Mouse (Mus musculus): ENCODE data around the gene Runx2. TPM values are rescaled to one million over a fixed set of nuclear protein-coding genes. Genes with fewer than 3 reads are reported as not detected.

Gene Runx2
- polyA plus RNA-seq, 1 experiment from 2014 or later, result 14.0 TPM

DNA sequence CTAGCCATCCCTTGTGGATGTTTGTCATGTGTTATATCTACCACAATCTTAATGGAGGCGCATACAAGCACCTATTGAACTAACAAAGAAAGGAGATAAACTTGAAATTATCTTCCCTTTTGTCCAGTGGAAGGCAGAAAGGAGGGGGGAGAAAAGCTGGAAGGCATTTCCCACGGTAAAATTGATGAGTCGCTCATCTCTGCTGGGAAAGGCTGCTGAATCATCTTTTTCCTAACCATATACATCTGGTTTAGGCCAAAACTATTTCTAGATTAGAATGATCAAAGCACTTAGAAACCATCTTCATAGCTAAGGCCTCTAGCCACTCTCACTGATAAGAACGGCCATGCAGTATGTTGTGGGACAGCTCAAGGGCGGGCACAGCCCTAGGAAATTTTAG lies 147.3 kb downstream of the Runx2 start:
- POLR2A ChIA-PET, result no interaction called here
- no peak for DNase-seq (ENCODE audit: low read depth, low spot score)
- in situ Hi-C loops (cut with MboI; ENCODE audit: low pct_unique_long_range_greater_than_20kb), result no loop called here
- no peak for TF ChIP-seq CTCF (IDR thresholded peaks at IDR 0.05)
- CTCF ChIA-PET, result interaction anchor here (0.7 kb wide), 1 partner anchor 12 kb away, joined by 4 read pairs; no protein-coding TSS in a partner anchor
- ATAC-seq, result no peak
- no peaks in the 10 kb centered on the region for H3K27me3 ChIP-seq

GRCm38 (mm10) chr17:44663872-44664271 lies 150.7 kb downstream of the Runx2 start:
- no peak for TF ChIP-seq CTCF (IDR thresholded peaks at IDR 0.05)
- ChIA-PET POLR2A (no interaction called here), CTCF (interaction anchor here (0.9 kb wide), 2 partner anchors 11 to 28 kb away, joined by 3 read pairs; no protein-coding TSS in a partner anchor)
- no peak for DNase-seq (ENCODE audit: low read depth, low spot score)
- ATAC-seq, result no peak
- in situ Hi-C loops (cut with MboI; ENCODE audit: low pct_unique_long_range_greater_than_20kb), result no loop called here
- no peaks in the 10 kb centered on the region for H3K27me3 ChIP-seq

DNA sequence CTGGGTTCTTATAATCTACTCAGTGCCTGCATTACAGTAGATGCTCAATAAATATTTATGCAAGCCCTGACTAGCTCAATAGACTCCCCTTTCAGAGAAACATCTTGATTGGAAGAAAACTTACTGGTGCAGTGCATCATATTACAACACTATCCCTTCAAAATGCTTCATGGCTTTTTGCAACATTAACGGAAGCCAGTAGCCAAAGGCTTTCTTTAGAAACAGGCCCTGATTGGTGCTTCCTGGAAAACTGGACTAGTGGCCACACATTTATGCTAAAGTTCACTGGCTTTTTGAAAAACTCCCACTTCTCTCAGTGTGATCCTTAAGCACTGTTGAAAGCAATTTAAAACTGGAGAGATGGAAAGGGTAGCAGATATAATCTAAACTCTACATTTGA lies 151.4 kb downstream of the Runx2 start:
- no peak for TF ChIP-seq CTCF (IDR thresholded peaks at IDR 0.05)
- ChIA-PET POLR2A (no interaction called here), CTCF (interaction anchor here (1.1 kb wide), 1 partner anchor 8 kb away, joined by 3 read pairs; no protein-coding TSS in a partner anchor)
- no peaks in the 10 kb centered on the region for H3K27me3 ChIP-seq
- no peak for DNase-seq (ENCODE audit: low read depth, low spot score)
- no peak for ATAC-seq
- in situ Hi-C loops (cut with MboI; ENCODE audit: low pct_unique_long_range_greater_than_20kb), result no loop called here

DNA sequence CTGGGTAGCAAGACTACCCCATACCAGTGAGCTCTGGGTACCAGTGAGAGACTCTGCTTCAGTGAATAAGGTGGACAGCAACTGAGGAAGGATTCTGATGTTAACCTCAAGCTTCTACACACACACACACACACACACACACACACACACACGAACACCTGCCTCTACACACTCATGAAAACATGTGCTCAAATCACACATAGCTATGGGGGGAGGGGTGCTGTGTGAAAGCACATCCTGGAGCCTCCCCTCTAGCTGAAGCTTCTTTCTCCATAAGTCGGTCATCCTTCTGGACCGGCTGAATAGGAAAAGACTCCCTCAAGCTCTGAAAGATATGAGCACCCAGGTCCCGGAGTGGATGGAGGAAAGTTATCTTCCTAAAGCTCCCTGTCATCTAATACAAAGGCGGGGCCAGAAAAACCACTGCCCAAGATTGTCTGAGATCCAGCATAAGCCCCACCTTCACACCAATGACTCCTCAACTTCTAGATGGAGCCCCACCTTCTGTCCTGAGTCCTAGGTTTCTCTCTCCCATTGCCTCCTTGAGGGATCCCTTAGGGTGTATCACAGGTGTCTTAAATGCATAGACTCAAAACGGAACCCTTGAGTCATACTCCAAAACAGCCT lies 152.4 kb downstream of the Runx2 start:
- CTCF ChIA-PET, result interaction anchor here (1.1 kb wide), 1 partner anchor 9 kb away, joined by 3 read pairs; no protein-coding TSS in a partner anchor
- POLR2A ChIA-PET, result no interaction called here
- TF ChIP-seq CTCF (IDR thresholded peaks at IDR 0.05), result no peak
- no peaks in the 10 kb centered on the region for H3K27me3 ChIP-seq
- in situ Hi-C loops (cut with MboI; ENCODE audit: low pct_unique_long_range_greater_than_20kb), result no loop called here
- ATAC-seq (no peak), DNase-seq (ENCODE audit: low read depth, low spot score) (no peak)

GRCm38 (mm10) chr17:44660121-44660806 lies 154.3 kb downstream of the Runx2 start:
- ChIA-PET CTCF (interaction anchor here (0.8 kb wide), 1 partner anchor 8 kb away, joined by 3 read pairs; no protein-coding TSS in a partner anchor), POLR2A (no interaction called here)
- DNase-seq (ENCODE audit: low read depth, low spot score) (no peak), ATAC-seq (no peak)
- H3K27me3 ChIP-seq, result no peaks in the 10 kb centered on the region
- in situ Hi-C loops (cut with MboI; ENCODE audit: low pct_unique_long_range_greater_than_20kb), result no loop called here
- TF ChIP-seq CTCF (IDR thresholded peaks at IDR 0.05), result no peak

DNA sequence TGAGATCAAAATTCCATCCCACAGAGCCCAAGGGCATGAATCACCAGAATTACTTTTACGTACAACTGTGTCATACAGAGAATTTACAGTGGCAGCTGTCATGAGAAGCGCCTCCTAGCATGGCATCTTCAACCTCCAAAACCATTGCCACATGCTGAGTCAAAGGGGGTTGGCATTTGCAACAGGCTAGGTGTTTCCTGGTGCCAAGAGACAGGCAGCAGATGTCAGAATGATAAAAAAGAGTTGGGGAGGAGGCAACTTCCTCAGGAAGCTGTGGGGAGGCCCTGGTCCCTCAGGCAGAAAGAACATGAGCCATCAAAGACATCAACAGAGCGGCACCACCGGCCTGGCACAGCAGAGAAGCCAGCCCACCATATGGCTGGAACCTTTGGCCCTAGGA lies 160.1 kb downstream of the Runx2 start:
- ChIA-PET CTCF (no interaction called here), POLR2A (no interaction called here)
- no peak for TF ChIP-seq CTCF (IDR thresholded peaks at IDR 0.05)
- ATAC-seq (no peak), DNase-seq (ENCODE audit: low read depth, low spot score) (peak; percentile 39)
- in situ Hi-C loops (cut with MboI; ENCODE audit: low pct_unique_long_range_greater_than_20kb), result loop anchor here (5.0 kb wide), 1 partner anchor 78 kb away; no protein-coding TSS in a partner anchor
- no peaks in the 10 kb centered on the region for H3K27me3 ChIP-seq

GRCm38 (mm10) chr17:44653081-44653480 lies 161.5 kb downstream of the Runx2 start:
- no peak for TF ChIP-seq CTCF (IDR thresholded peaks at IDR 0.05)
- in situ Hi-C loops (cut with MboI; ENCODE audit: low pct_unique_long_range_greater_than_20kb), result loop anchor here (5.0 kb wide), 1 partner anchor 79 kb away; no protein-coding TSS in a partner anchor
- ATAC-seq (no peak), DNase-seq (ENCODE audit: low read depth, low spot score) (no peak)
- ChIA-PET POLR2A (interaction anchor here (1.3 kb wide), 1 partner anchor 83 kb away, joined by 3 read pairs; no protein-coding TSS in a partner anchor), CTCF (interaction anchor here (0.9 to 1.4 kb wide), 2 partner anchors 7 to 11 kb away, joined by 3 read pairs; no protein-coding TSS in a partner anchor)
- H3K27me3 ChIP-seq, result no peaks in the 10 kb centered on the region

DNA sequence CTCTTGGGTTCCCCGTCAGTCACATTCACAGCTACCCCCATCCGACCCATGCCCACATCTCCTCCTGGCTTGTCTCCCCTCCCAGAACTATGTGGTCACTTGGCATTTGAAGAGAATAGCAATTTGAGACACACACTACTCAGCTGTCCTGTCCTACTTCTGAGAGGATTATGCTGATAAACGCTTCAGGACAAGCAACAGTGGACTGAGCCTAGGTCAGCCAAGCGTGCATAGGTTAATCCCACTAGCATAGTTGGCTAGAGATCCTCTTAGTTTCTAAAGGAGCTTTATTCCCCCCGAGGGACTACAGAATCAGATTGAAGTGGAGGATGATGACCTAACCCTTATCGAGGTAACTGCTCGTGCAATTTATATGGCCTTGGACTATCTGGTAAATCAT lies 162.5 kb downstream of the Runx2 start:
- POLR2A ChIA-PET, result no interaction called here
- no peak for TF ChIP-seq CTCF (IDR thresholded peaks at IDR 0.05)
- in situ Hi-C loops (cut with MboI; ENCODE audit: low pct_unique_long_range_greater_than_20kb), result loop anchor here (5.0 kb wide), 1 partner anchor 80 kb away; no protein-coding TSS in a partner anchor
- ATAC-seq (no peak), DNase-seq (ENCODE audit: low read depth, low spot score) (peak; percentile 37)
- no peaks in the 10 kb centered on the region for H3K27me3 ChIP-seq
- CTCF ChIA-PET, result interaction anchor here (1.4 kb wide), 1 partner anchor 8 kb away, joined by 3 read pairs; no protein-coding TSS in a partner anchor

- H3K27me3 ChIP-seq, result no peaks in the 10 kb centered on the region
- DNase-seq (ENCODE audit: low read depth, low spot score), result no peak
- TF ChIP-seq CTCF (IDR thresholded peaks at IDR 0.05), result no peak
- no peak for ATAC-seq
- ChIA-PET POLR2A (no interaction called here), CTCF (interaction anchor here (1.4 kb wide), 1 partner anchor 9 kb away, joined by 3 read pairs; no protein-coding TSS in a partner anchor)
- in situ Hi-C loops (cut with MboI; ENCODE audit: low pct_unique_long_range_greater_than_20kb), result loop anchor here (5.0 kb wide), 1 partner anchor 81 kb away; no protein-coding TSS in a partner anchor
Measured at GRCm38 (mm10) chr17:44651613-44652012, 163.0 kb downstream of the Runx2 start.

DNA sequence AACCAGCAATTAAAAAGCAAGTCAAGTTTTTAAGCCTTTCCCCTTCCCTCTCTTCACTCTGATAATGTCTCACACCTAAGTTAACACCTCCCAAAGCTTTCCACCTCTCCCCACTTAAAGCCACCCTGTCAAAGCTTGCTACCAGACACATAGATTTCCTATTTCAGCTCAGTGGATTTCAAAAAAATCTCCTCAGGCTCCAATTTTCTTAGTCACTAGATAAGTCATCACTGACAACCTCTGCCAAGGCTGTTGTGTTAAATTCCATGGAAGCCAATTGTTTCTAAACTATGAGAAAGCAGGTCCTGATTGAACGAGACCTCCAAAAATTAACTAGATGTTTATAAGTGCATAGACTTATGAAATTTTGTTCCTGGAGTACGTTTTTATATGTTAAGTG lies 164.2 kb downstream of the Runx2 start:
- no peaks in the 10 kb centered on the region for H3K27me3 ChIP-seq
- POLR2A ChIA-PET, result no interaction called here
- ATAC-seq (no peak), DNase-seq (ENCODE audit: low read depth, low spot score) (peak; percentile 49)
- CTCF ChIA-PET, result no interaction called here
- in situ Hi-C loops (cut with MboI; ENCODE audit: low pct_unique_long_range_greater_than_20kb), result loop anchor here (5.0 kb wide), 1 partner anchor 82 kb away; no protein-coding TSS in a partner anchor
- no peak for TF ChIP-seq CTCF (IDR thresholded peaks at IDR 0.05)

GRCm38 (mm10) chr17:44649056-44649455 lies 165.5 kb downstream of the Runx2 start:
- ChIA-PET CTCF (no interaction called here), POLR2A (interaction anchor here (0.6 to 1.4 kb wide), 2 partner anchors 61 to 100 kb away, joined by 3 to 7 read pairs; no protein-coding TSS in a partner anchor)
- H3K27me3 ChIP-seq, result no peaks in the 10 kb centered on the region
- TF ChIP-seq CTCF (IDR thresholded peaks at IDR 0.05), result no peak
- in situ Hi-C loops (cut with MboI; ENCODE audit: low pct_unique_long_range_greater_than_20kb), result no loop called here
- peak; percentile 37 for DNase-seq (ENCODE audit: low read depth, low spot score)
- no peak for ATAC-seq

Data from Patski (cell line).